Mouse (Mus musculus): ENCODE data around the gene Ak2. TPM values are rescaled to one million over a fixed set of nuclear protein-coding genes. Genes with fewer than 3 reads are reported as not detected.
A peak's percentile ranks its signal among the peaks of the same experiment; 100 is the strongest.

Ak2 gene
- total and polyA plus RNA-seq, 2 experiments: 156 to 232 TPM

DNA sequence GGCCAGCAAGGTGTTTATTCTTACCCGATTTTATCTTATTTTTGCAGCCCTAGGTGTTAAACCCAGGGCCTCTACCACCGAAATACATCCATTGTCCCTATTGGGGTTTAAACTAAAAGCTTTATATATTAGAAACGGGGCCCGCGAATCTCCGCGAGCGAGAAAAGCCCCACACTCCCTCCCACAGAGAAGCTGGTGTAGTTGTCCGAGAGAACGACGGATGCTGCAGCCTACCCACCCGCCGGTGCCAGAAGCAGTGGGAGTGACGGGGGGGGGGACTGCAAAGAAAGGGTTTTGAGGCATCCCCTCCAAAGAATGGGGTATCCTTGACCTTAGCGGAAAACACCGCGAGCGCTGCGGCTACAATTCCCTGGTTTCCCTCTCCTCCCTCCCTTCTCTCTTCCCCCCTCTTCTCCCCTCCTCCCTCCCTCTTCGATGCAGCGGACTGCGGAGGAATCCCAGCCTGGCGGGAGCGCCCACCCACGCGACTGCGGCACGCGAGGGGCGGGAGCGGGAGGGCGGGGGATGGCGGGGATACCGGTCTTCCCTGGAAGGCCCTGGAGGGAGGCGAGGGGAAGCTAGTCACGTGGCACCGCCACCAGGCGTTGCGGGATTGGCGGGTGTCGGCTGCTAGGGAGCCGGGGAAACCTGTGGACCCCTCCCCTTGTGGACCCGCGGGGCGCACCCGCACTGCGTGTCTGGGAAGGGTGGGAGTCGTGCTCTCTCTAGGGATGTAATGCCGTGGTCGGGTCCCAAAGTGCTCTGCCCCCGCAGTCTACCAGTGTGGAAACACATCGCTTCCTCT, 56.9 kb downstream of the Ak2 start:
- Histone ChIP-seq H3K36me3 (ENCODE audit: control insufficient read depth, insufficient read depth, low read length) (no peaks in the 10 kb centered on the region), H3K27ac (replicated peaks; ENCODE audit: insufficient read depth, low read depth, low read length) (no peak overlapping the region), H3K79me2 (ENCODE audit: control insufficient read depth, insufficient read depth, low read length) (no peaks in the 10 kb centered on the region), H3K9ac (ENCODE audit: low read depth, low read length) (peak overlapping the region; percentile 28), H3K4me3 (ENCODE audit: insufficient read depth, low read depth, low read length) (peak overlapping the region; percentile 57), H3K27me3 (ENCODE audit: control insufficient read depth, insufficient read depth, low read length) (peaks cover 6% of the 10 kb centered on the region; the same call in 1 of the 2 replicates), H3K4me1 (ENCODE audit: control insufficient read depth, insufficient read depth, low read length) (0 out of 2 replicates have a peak, but pooled peaks cover 6% of the 10 kb centered on the region)
- no peak for DNase-seq (ENCODE audit: extremely low read depth, low read depth, low spot score)
- no peak for TF ChIP-seq CTCF (IDR thresholded peaks at IDR 0.05; ENCODE audit: low read depth, low read length)
- TF ChIP-seq POLR2A (IDR thresholded peaks at IDR 0.05; ENCODE audit: extremely low read depth, insufficient read depth, low read length): no peak
- WGBS: 2% methylated on average over 52 of the region's 52 CpGs

DNA sequence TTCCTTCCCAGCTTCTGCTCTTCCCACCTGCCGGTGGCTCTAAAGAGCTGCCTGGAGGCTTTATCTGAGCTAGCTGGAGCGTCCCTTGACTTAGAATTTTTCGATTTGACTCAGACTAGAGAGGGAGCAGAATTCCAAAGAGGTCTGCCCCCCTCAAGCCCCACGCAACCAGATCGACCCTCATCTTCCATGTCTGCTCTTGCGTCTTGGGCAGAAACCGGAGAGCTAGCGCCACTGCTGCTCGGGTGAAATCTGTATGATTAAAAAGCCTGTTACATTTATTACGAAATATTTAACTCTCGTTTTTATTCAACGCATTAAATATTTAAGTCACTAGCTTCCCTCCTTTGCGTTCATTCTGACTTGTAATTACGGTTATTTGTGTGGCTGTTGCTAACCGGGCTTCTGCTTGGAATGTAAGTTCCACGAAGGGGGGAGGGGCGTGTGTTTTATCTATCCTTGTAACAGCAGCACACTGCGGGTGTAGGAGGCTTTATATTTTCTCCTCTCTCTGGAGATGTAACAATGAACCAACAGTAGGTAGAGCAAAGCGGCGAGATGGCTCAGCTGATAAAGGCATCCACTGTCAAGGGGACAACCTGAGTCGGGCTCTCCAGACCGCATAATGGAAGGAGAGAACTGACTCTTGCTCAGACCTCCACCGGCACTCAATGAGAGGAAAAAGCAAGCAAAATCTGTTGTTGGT, 57.7 kb downstream of the Ak2 start:
- TF ChIP-seq CTCF (IDR thresholded peaks at IDR 0.05; ENCODE audit: low read depth, low read length): no peak
- TF ChIP-seq POLR2A (IDR thresholded peaks at IDR 0.05; ENCODE audit: extremely low read depth, insufficient read depth, low read length): no peak
- Histone ChIP-seq H3K4me3 (ENCODE audit: insufficient read depth, low read depth, low read length) (no peak overlapping the region), H3K79me2 (ENCODE audit: control insufficient read depth, insufficient read depth, low read length) (no peaks in the 10 kb centered on the region), H3K36me3 (ENCODE audit: control insufficient read depth, insufficient read depth, low read length) (no peaks in the 10 kb centered on the region), H3K4me1 (ENCODE audit: control insufficient read depth, insufficient read depth, low read length) (0 out of 2 replicates have a peak, but pooled peaks cover 6% of the 10 kb centered on the region), H3K9ac (ENCODE audit: low read depth, low read length) (no peak overlapping the region), H3K27me3 (ENCODE audit: control insufficient read depth, insufficient read depth, low read length) (peaks cover 6% of the 10 kb centered on the region; the same call in 1 of the 2 replicates), H3K27ac (replicated peaks; ENCODE audit: insufficient read depth, low read depth, low read length) (no peak overlapping the region)
- no peak for DNase-seq (ENCODE audit: extremely low read depth, low read depth, low spot score)
- 7% methylated on average over 23 of the region's 23 CpGs for WGBS

GRCm38 (mm10) chr4:129050365-129050764, 58.6 kb downstream of the Ak2 start:
- no peak for DNase-seq (ENCODE audit: extremely low read depth, low read depth, low spot score)
- Histone ChIP-seq H3K27ac (replicated peaks; ENCODE audit: insufficient read depth, low read depth, low read length) (no peak overlapping the region), H3K36me3 (ENCODE audit: control insufficient read depth, insufficient read depth, low read length) (no peaks in the 10 kb centered on the region), H3K27me3 (ENCODE audit: control insufficient read depth, insufficient read depth, low read length) (peaks cover 6% of the 10 kb centered on the region; the same call in 1 of the 2 replicates), H3K4me1 (ENCODE audit: control insufficient read depth, insufficient read depth, low read length) (0 out of 2 replicates have a peak, but pooled peaks cover 6% of the 10 kb centered on the region), H3K4me3 (ENCODE audit: insufficient read depth, low read depth, low read length) (no peak overlapping the region), H3K79me2 (ENCODE audit: control insufficient read depth, insufficient read depth, low read length) (no peaks in the 10 kb centered on the region), H3K9ac (ENCODE audit: low read depth, low read length) (no peak overlapping the region)
- no peak for TF ChIP-seq CTCF (IDR thresholded peaks at IDR 0.05; ENCODE audit: low read depth, low read length)
- TF ChIP-seq POLR2A (IDR thresholded peaks at IDR 0.05; ENCODE audit: extremely low read depth, insufficient read depth, low read length): no peak
- 77% methylated on average over 4 of the region's 4 CpGs for WGBS

DNA sequence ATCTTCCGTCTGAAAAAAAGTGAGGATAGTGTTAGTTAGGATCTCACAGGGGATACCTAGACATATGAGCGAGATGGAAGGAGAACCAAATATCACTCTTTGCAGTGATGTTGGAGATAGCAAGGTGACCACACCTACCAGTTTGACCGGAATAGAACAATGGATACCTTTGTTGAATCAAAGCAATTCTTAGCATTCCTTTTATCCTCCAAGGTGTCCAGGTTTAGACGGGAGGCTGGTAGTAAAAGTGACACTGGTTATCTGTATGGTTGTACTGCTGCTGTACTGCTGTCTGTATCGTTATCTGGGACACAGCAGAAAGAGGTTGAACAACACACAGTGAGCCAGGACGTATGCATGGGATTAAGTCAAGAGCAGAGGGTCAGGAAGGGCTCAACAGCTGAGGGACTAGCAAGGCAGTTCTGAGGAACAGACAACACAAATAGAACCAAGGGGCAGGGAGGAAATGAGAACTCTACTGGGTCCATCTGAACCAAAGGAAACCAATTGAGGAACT, 59.2 kb downstream of the Ak2 start:
- Histone ChIP-seq H3K27me3 (ENCODE audit: control insufficient read depth, insufficient read depth, low read length) (peaks cover 6% of the 10 kb centered on the region; the same call in 1 of the 2 replicates), H3K4me3 (ENCODE audit: insufficient read depth, low read depth, low read length) (no peak overlapping the region), H3K4me1 (ENCODE audit: control insufficient read depth, insufficient read depth, low read length) (0 out of 2 replicates have a peak, but pooled peaks cover 6% of the 10 kb centered on the region), H3K36me3 (ENCODE audit: control insufficient read depth, insufficient read depth, low read length) (no peaks in the 10 kb centered on the region), H3K79me2 (ENCODE audit: control insufficient read depth, insufficient read depth, low read length) (no peaks in the 10 kb centered on the region), H3K9ac (ENCODE audit: low read depth, low read length) (no peak overlapping the region), H3K27ac (replicated peaks; ENCODE audit: insufficient read depth, low read depth, low read length) (no peak overlapping the region)
- TF ChIP-seq POLR2A (IDR thresholded peaks at IDR 0.05; ENCODE audit: extremely low read depth, insufficient read depth, low read length): no peak
- TF ChIP-seq CTCF (IDR thresholded peaks at IDR 0.05; ENCODE audit: low read depth, low read length): no peak
- DNase-seq (ENCODE audit: extremely low read depth, low read depth, low spot score): no peak
- 67% methylated on average over 6 of the region's 6 CpGs for WGBS

GRCm38 (mm10) chr4:129051461-129052183, 59.9 kb downstream of the Ak2 start:
- no peak overlapping the region for H3K4me3 ChIP-seq (ENCODE audit: insufficient read depth, low read depth, low read length)

More at GRCm38 (mm10) chr4:129051461-129052183, 59.9 kb downstream of the Ak2 start:
- H3K36me3 ChIP-seq (ENCODE audit: control insufficient read depth, insufficient read depth, low read length): no peaks in the 10 kb centered on the region
- DNase-seq (ENCODE audit: extremely low read depth, low read depth, low spot score): no peak
- H3K79me2 ChIP-seq (ENCODE audit: control insufficient read depth, insufficient read depth, low read length): no peaks in the 10 kb centered on the region
- TF ChIP-seq CTCF (IDR thresholded peaks at IDR 0.05; ENCODE audit: low read depth, low read length) (no peak), POLR2A (IDR thresholded peaks at IDR 0.05; ENCODE audit: extremely low read depth, insufficient read depth, low read length) (no peak)
- 40% methylated on average over 11 of the region's 11 CpGs for WGBS
- peaks cover 6% of the 10 kb centered on the region; the same call in 1 of the 2 replicates for H3K27me3 ChIP-seq (ENCODE audit: control insufficient read depth, insufficient read depth, low read length)
- H3K4me1 ChIP-seq (ENCODE audit: control insufficient read depth, insufficient read depth, low read length): 0 out of 2 replicates have a peak, but pooled peaks cover 6% of the 10 kb centered on the region
- no peak overlapping the region for H3K27ac ChIP-seq (replicated peaks; ENCODE audit: insufficient read depth, low read depth, low read length)
- H3K9ac ChIP-seq (ENCODE audit: low read depth, low read length): no peak overlapping the region

Measured in liver, adult 2 months (tissue).